14 mouse cellular contexts compared by ENCODE assay signal in genomic region chr4:7891128-7891527, GRCm38 (mm10).
DNase-seq lines count a peak whose midpoint lies in the region; ATAC-seq and TF ChIP-seq lines count a peak whose summit lies in the region.
"Had no signal": no experiment of that assay in that cellular context is flagged by ENCODE, and none has a peak within 500 bp of the region (broad histone marks: within the 10 kb centered on the region; RNA-seq: fewer than 3 reads in every experiment).

No protein-coding gene starts in this region.

- H3K4me2 ChIP-seq in hindbrain, postnatal 0 days (ENCODE audit: low read depth, low read length), result no peak overlapping the region
- no peak overlapping the region for H3K4me2 ChIP-seq in hindbrain, embryonic 16.5 days (ENCODE audit: low read length)
- H3K4me2 ChIP-seq: hindbrain, embryonic 13.5 days had no signal

- 67% methylated on average over 2 of the region's 2 CpGs for WGBS in hindbrain, postnatal 0 days
- 63% methylated on average over 2 of the region's 2 CpGs for WGBS in hindbrain, embryonic 16.5 days
- 85% methylated on average over 2 of the region's 2 CpGs for WGBS in thymus, adult 2 months

- peak; percentile 8; the same call in 1 of the 2 replicates for TF ChIP-seq CTCF in hindbrain, postnatal 0 days (IDR thresholded peaks at IDR 0.05; ENCODE audit: low read depth)
- no peak for TF ChIP-seq CTCF in thymus, adult 2 months (IDR thresholded peaks at IDR 0.05; ENCODE audit: borderline replicate concordance, control insufficient read depth, extremely low read depth, insufficient read depth, low read length, poor library complexity)

- no peaks in the 10 kb centered on the region for H3K27me3 ChIP-seq in hindbrain, postnatal 0 days (ENCODE audit: insufficient read depth, low read length)
- H3K27me3 ChIP-seq in hindbrain, embryonic 16.5 days (replicated peaks; ENCODE audit: control insufficient read depth, insufficient read depth, low read length), result no peaks in the 10 kb centered on the region
- H3K27me3 ChIP-seq in thymus, adult 2 months (ENCODE audit: control insufficient read depth, insufficient read depth, low read length), result no peaks in the 10 kb centered on the region
- H3K27me3 ChIP-seq: hindbrain, embryonic 13.5 days had no signal

- no peak overlapping the region for H3K27ac ChIP-seq in hindbrain, postnatal 0 days
- no peak overlapping the region for H3K27ac ChIP-seq in hindbrain, embryonic 16.5 days (ENCODE audit: low read depth, low read length)
- no peak overlapping the region for H3K27ac ChIP-seq in thymus, adult 2 months (ENCODE audit: control insufficient read depth, insufficient read depth, low read length)
- H3K27ac ChIP-seq: hindbrain, embryonic 13.5 days; midbrain, embryonic 10.5 days had no signal

- H3K4me1 ChIP-seq in hindbrain, postnatal 0 days (ENCODE audit: insufficient read depth, low read length), result no peaks in the 10 kb centered on the region
- no peaks in the 10 kb centered on the region for H3K4me1 ChIP-seq in hindbrain, embryonic 16.5 days (ENCODE audit: control insufficient read depth, insufficient read depth, low read depth, low read length)
- H3K4me1 ChIP-seq in thymus, adult 2 months (replicated peaks; ENCODE audit: control insufficient read depth, insufficient read depth, low read length), result no peaks in the 10 kb centered on the region
- H3K4me1 ChIP-seq: hindbrain, embryonic 13.5 days; midbrain, embryonic 10.5 days had no signal

- H3K9ac ChIP-seq in hindbrain, postnatal 0 days (replicated peaks; ENCODE audit: low read length), result no peak overlapping the region
- H3K9ac ChIP-seq in hindbrain, embryonic 16.5 days (ENCODE audit: low read depth, low read length), result no peak overlapping the region
- H3K9ac ChIP-seq: hindbrain, embryonic 13.5 days had no signal

- no peak overlapping the region for H3K4me3 ChIP-seq in hindbrain, postnatal 0 days (ENCODE audit: low read length)
- no peak overlapping the region for H3K4me3 ChIP-seq in hindbrain, embryonic 16.5 days (ENCODE audit: low read length)
- H3K4me3 ChIP-seq in thymus, adult 2 months (ENCODE audit: control insufficient read depth, insufficient read depth, low read length), result no peak overlapping the region
- H3K4me3 ChIP-seq: hindbrain, embryonic 13.5 days; midbrain, embryonic 10.5 days had no signal

- no peak for TF ChIP-seq POLR2A in thymus, adult 2 months (IDR thresholded peaks at IDR 0.05; ENCODE audit: control insufficient read depth, extremely low read depth, insufficient read depth, low read length, poor library complexity)

- no peaks in the 10 kb centered on the region for H3K9me3 ChIP-seq in hindbrain, postnatal 0 days (ENCODE audit: low read length)
- no peaks in the 10 kb centered on the region for H3K9me3 ChIP-seq in hindbrain, embryonic 16.5 days (ENCODE audit: control insufficient read depth, low read length)
- H3K9me3 ChIP-seq: hindbrain, embryonic 13.5 days; midbrain, embryonic 10.5 days had no signal

- DNase-seq in hindbrain, postnatal 0 days (ENCODE audit: low spot score), result no peak
- DNase-seq in thymus, postnatal 4 days, result peak; percentile 44
- DNase-seq in thymus, adult 2 months, result no peak
- DNase-seq in R1 (ENCODE audit: low read depth, low spot score), result peak; percentile 24
- DNase-seq in right cerebral cortex, postnatal 4 days, result no peak
- no peak for DNase-seq in ovary, postnatal 10 days (ENCODE audit: low spot score)
- DNase-seq: cerebellum, adult 9-11 months; gastrocnemius, postnatal 36 days; kidney, adult 8-10 months; lung, postnatal 10 days; right cerebral cortex, postnatal 14 days had no signal

- ATAC-seq in hindbrain, postnatal 0 days, result no peak
- ATAC-seq in hindbrain, embryonic 16.5 days, result no peak

- no peaks in the 10 kb centered on the region for H3K36me3 ChIP-seq in hindbrain, postnatal 0 days (ENCODE audit: insufficient read depth, low read length)
- no peaks in the 10 kb centered on the region for H3K36me3 ChIP-seq in hindbrain, embryonic 16.5 days (ENCODE audit: control insufficient read depth, insufficient read depth, low read length)
- H3K36me3 ChIP-seq in thymus, adult 2 months (ENCODE audit: control insufficient read depth, insufficient read depth, low read length), result no peaks in the 10 kb centered on the region
- H3K36me3 ChIP-seq: hindbrain, embryonic 13.5 days; midbrain, embryonic 10.5 days had no signal

Comparison
In these comparisons a context has a peak if more than half of its experiments do, and no peak if none do; other contexts are left out.
1. DNase-seq: peak in thymus, postnatal 4 days (single experiment) and R1 (single experiment); none in hindbrain, postnatal 0 days (single experiment), thymus, adult 2 months (single experiment), right cerebral cortex, postnatal 4 days (single experiment) and ovary, postnatal 10 days (single experiment).